Mouse (Mus musculus): ENCODE results near the gene Ankrd28. TPM values are rescaled to one million over a fixed set of nuclear protein-coding genes. Genes with fewer than 3 reads are reported as not detected.

Gene Ankrd28
- polyA plus RNA-seq, 1 experiment from 2014 or later = 3.6 TPM

GRCm38 (mm10) chr14:31831370-31831712 is 890 bp upstream of the Ankrd28 start:
- Histone ChIP-seq H3K9ac (ENCODE audit: low read length) (peak overlapping the region; percentile 61; the same call in 1 of the 2 replicates), H3K27ac (replicated peaks) (no peak overlapping the region), H3K36me3 (ENCODE audit: control insufficient read depth, insufficient read depth, low read length) (no peaks in the 10 kb centered on the region), H3K4me1 (replicated peaks; ENCODE audit: control insufficient read depth, insufficient read depth) (no peaks in the 10 kb centered on the region), H3K4me3 (ENCODE audit: low read depth, low read length) (peak overlapping the region; percentile 82), H3K9me3 (ENCODE audit: control insufficient read depth, low read length) (no peaks in the 10 kb centered on the region), H3K27me3 (ENCODE audit: control insufficient read depth, insufficient read depth, low read length) (no peaks in the 10 kb centered on the region), H3K4me2 (replicated peaks; ENCODE audit: low read depth) (peak overlapping the region; percentile 84)
- ATAC-seq (ENCODE audit: low FRiP score, low TSS enrichment) = no peak
- 2% methylated on average over 7 of the region's 7 CpGs for WGBS
- TF ChIP-seq EP300 (optimal IDR thresholded peaks at IDR 0.05) = no peak
- TF ChIP-seq CTCF (IDR thresholded peaks at IDR 0.05; ENCODE audit: low read depth) = no peak
- DNase-seq (ENCODE audit: low spot score) = peak; percentile 15

DNA sequence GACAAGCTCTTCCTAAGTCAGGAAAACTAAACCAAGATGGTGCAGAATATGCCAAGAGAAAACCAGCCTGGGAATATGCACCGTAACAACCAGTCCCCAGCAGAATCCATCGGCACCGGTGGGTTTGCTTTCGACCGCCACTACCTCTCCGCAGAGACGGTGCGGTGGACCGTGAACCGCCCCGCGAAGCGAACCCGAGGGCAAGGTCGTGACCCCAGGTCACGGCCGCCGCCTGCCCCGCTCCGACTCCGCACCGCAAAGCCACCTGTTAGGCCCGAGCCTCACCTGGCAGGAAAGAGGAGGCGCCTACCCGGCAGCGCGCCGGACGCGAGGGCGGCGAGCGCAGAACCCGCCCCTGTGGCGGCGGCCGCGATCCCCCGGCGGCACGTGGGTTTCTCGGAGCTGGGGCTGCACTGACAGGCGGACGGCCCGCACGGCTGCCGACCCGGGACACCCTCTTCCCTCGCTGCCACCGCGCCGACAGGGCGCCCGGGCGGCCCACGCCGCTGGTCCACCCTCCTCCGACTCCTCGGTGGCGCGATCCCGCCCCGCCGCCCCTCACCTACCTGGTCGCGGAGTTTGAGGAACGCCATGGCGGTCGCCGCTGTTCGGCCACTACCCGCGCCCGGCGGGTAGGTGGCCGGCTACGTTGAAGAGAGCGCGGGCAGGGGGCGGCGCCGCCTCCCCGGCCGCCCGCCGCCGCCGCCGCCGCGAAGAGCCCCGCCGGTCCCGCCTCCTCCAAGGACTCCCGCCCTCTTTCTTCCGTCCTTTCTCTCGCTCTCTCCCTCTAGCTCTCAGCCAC is 489 bp downstream of the Ankrd28 start:
- DNase-seq (ENCODE audit: low spot score) (peak; percentile 82), ATAC-seq (ENCODE audit: low FRiP score, low TSS enrichment) (peak; percentile 66)
- peak overlapping the region; percentile 93 for H3K4me2 ChIP-seq (replicated peaks; ENCODE audit: low read depth)
- H3K4me3 ChIP-seq (ENCODE audit: low read depth, low read length) = peak overlapping the region; percentile 82
- H3K36me3 ChIP-seq (ENCODE audit: control insufficient read depth, insufficient read depth, low read length) = no peaks in the 10 kb centered on the region
- no peaks in the 10 kb centered on the region for H3K4me1 ChIP-seq (replicated peaks; ENCODE audit: control insufficient read depth, insufficient read depth)
- peak overlapping the region; percentile 95 for H3K27ac ChIP-seq (replicated peaks)
- TF ChIP-seq EP300 (optimal IDR thresholded peaks at IDR 0.05) (no peak), CTCF (IDR thresholded peaks at IDR 0.05; ENCODE audit: low read depth) (no peak)
- H3K9me3 ChIP-seq (ENCODE audit: control insufficient read depth, low read length) = no peaks in the 10 kb centered on the region
- H3K9ac ChIP-seq (ENCODE audit: low read length) = peak overlapping the region; percentile 78
- under 1% methylated on average over 58 of the region's 97 CpGs for WGBS
- no peaks in the 10 kb centered on the region for H3K27me3 ChIP-seq (ENCODE audit: control insufficient read depth, insufficient read depth, low read length)

DNA sequence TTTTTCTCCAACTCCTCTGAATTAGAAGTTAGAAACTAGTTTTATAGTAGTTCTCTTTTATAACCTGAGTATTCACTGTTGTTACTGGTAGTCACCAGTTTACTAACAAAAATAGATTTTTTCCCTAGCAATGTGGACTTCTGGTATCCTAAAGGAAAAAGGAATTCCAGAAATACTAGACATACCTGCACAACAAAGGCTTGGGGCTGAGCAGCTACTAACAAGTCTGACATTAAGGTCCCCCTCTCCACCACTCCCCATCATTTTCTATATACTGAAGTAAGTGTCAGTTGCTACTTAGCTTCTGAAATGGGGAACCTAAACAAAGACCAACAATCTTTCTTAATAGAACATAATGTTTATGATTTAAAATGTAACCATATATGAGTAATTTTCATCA is 3.2 kb downstream of the Ankrd28 start:
- no peak for TF ChIP-seq CTCF (IDR thresholded peaks at IDR 0.05; ENCODE audit: low read depth)
- H3K4me1 ChIP-seq (replicated peaks; ENCODE audit: control insufficient read depth, insufficient read depth) = no peaks in the 10 kb centered on the region
- ATAC-seq (ENCODE audit: low FRiP score, low TSS enrichment) (no peak), DNase-seq (ENCODE audit: low spot score) (no peak)
- no peaks in the 10 kb centered on the region for H3K27me3 ChIP-seq (ENCODE audit: control insufficient read depth, insufficient read depth, low read length)
- no peaks in the 10 kb centered on the region for H3K36me3 ChIP-seq (ENCODE audit: control insufficient read depth, insufficient read depth, low read length)
- no peak overlapping the region for H3K9ac ChIP-seq (ENCODE audit: low read length)
- H3K27ac ChIP-seq (replicated peaks) = no peak overlapping the region
- no peaks in the 10 kb centered on the region for H3K9me3 ChIP-seq (ENCODE audit: control insufficient read depth, low read length)
- H3K4me3 ChIP-seq (ENCODE audit: low read depth, low read length) = no peak overlapping the region
- no peak overlapping the region for H3K4me2 ChIP-seq (replicated peaks; ENCODE audit: low read depth)

DNA sequence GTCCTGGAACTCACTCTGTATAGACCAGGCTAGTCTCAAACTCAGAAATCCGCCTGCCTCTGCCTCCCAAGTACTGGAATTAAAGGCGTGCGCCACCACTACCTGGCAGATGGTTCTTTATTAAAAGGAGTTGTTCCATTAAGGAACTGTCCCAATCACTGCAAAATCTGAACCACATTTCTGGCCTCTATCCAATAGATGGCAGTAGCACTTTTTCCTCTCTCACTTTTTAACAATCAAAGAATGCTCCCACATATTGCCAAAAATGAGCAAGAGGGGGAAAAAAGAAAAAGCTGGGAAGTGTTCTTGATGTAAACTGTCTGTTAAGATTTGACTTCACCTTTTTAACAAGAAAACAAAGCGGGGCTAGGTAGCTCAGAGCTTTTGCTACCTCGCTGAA is 20.5 kb downstream of the Ankrd28 start:
- Histone ChIP-seq H3K4me1 (replicated peaks; ENCODE audit: control insufficient read depth, insufficient read depth) (no peaks in the 10 kb centered on the region), H3K9me3 (ENCODE audit: control insufficient read depth, low read length) (no peaks in the 10 kb centered on the region), H3K27me3 (ENCODE audit: control insufficient read depth, insufficient read depth, low read length) (no peaks in the 10 kb centered on the region), H3K4me2 (replicated peaks; ENCODE audit: low read depth) (no peak overlapping the region), H3K27ac (replicated peaks) (no peak overlapping the region), H3K36me3 (ENCODE audit: control insufficient read depth, insufficient read depth, low read length) (no peaks in the 10 kb centered on the region), H3K9ac (ENCODE audit: low read length) (no peak overlapping the region), H3K4me3 (ENCODE audit: low read depth, low read length) (no peak overlapping the region)
- no peak for ATAC-seq (ENCODE audit: low FRiP score, low TSS enrichment)
- no peak for DNase-seq (ENCODE audit: low spot score)
- WGBS = 91% methylated on average over 5 of the region's 5 CpGs
- TF ChIP-seq CTCF (IDR thresholded peaks at IDR 0.05; ENCODE audit: low read depth) = no peak
- no peak for TF ChIP-seq EP300 (optimal IDR thresholded peaks at IDR 0.05)

DNA sequence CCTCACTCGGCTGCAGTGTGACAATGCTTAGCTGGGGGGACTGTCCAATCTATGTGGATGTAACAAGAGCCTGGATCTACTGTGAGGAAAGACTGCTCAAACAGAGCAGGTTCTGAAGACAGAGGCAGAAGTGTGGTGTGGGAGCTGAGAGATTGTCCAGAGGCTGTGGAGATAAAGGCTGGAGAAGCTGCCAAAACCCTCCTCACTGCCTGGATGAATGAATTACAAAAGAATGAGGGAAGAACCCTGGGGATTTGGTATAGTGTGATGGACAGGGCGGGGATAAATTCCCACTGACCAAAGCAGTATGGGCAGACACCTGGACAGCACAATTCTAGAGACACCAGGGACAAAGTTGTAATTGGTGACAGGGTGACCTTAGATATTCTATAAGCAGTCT is 26.7 kb downstream of the Ankrd28 start:
- 59% methylated on average over 2 of the region's 2 CpGs for whole genome bisulfite sequencing
- Histone ChIP-seq H3K9me3 (ENCODE audit: control insufficient read depth, low read length) (no peaks in the 10 kb centered on the region), H3K4me1 (replicated peaks; ENCODE audit: control insufficient read depth, insufficient read depth) (no peaks in the 10 kb centered on the region), H3K4me2 (replicated peaks; ENCODE audit: low read depth) (no peak overlapping the region), H3K27me3 (ENCODE audit: control insufficient read depth, insufficient read depth, low read length) (no peaks in the 10 kb centered on the region), H3K9ac (ENCODE audit: low read length) (no peak overlapping the region), H3K4me3 (ENCODE audit: low read depth, low read length) (no peak overlapping the region), H3K27ac (replicated peaks) (no peak overlapping the region), H3K36me3 (ENCODE audit: control insufficient read depth, insufficient read depth, low read length) (no peaks in the 10 kb centered on the region)
- no peak for TF ChIP-seq CTCF (IDR thresholded peaks at IDR 0.05; ENCODE audit: low read depth)
- no peak for TF ChIP-seq EP300 (optimal IDR thresholded peaks at IDR 0.05)
- ATAC-seq (ENCODE audit: low FRiP score, low TSS enrichment) (no peak), DNase-seq (ENCODE audit: low spot score) (no peak)

DNA sequence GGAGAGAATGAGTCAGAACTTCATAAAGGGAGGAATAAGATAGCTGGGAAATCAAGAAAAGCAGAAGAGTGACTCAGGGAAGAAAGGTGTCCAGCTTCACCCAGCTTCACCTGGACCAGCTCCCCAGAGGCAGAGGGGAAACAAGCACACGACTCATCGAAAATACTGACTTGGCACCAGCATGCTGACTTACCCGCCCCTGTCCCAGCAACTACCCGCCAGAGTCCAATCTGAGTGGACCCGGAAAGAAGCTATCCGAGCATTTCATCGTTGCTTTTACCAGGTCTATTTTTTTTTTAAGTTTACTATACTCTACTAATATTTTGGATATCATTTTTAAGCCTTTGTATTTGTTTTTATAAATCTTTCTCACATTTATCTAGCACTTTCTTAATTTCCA is 29.5 kb downstream of the Ankrd28 start:
- H3K4me2 ChIP-seq (replicated peaks; ENCODE audit: low read depth) = no peak overlapping the region
- TF ChIP-seq CTCF (IDR thresholded peaks at IDR 0.05; ENCODE audit: low read depth) = no peak
- TF ChIP-seq EP300 (optimal IDR thresholded peaks at IDR 0.05) = no peak
- no peaks in the 10 kb centered on the region for H3K4me1 ChIP-seq (replicated peaks; ENCODE audit: control insufficient read depth, insufficient read depth)
- H3K9ac ChIP-seq (ENCODE audit: low read length) = no peak overlapping the region
- H3K4me3 ChIP-seq (ENCODE audit: low read depth, low read length) = no peak overlapping the region
- ATAC-seq (ENCODE audit: low FRiP score, low TSS enrichment) (no peak), DNase-seq (ENCODE audit: low spot score) (no peak)
- no peaks in the 10 kb centered on the region for H3K36me3 ChIP-seq (ENCODE audit: control insufficient read depth, insufficient read depth, low read length)
- 75% methylated on average over 7 of the region's 7 CpGs for WGBS
- no peaks in the 10 kb centered on the region for H3K9me3 ChIP-seq (ENCODE audit: control insufficient read depth, low read length)
- H3K27ac ChIP-seq (replicated peaks) = no peak overlapping the region
- no peaks in the 10 kb centered on the region for H3K27me3 ChIP-seq (ENCODE audit: control insufficient read depth, insufficient read depth, low read length)
